Mouse (Mus musculus) layer of hippocampus, adult 9-10 months (tissue): ENCODE results near the gene Aup1.

Source experiments
- DNase-seq: peaks from one replicate; pipeline ENCODE4 v3.0.0; 2022; ENCODE audit warnings: low spot score

The Aup1 gene

DNA sequence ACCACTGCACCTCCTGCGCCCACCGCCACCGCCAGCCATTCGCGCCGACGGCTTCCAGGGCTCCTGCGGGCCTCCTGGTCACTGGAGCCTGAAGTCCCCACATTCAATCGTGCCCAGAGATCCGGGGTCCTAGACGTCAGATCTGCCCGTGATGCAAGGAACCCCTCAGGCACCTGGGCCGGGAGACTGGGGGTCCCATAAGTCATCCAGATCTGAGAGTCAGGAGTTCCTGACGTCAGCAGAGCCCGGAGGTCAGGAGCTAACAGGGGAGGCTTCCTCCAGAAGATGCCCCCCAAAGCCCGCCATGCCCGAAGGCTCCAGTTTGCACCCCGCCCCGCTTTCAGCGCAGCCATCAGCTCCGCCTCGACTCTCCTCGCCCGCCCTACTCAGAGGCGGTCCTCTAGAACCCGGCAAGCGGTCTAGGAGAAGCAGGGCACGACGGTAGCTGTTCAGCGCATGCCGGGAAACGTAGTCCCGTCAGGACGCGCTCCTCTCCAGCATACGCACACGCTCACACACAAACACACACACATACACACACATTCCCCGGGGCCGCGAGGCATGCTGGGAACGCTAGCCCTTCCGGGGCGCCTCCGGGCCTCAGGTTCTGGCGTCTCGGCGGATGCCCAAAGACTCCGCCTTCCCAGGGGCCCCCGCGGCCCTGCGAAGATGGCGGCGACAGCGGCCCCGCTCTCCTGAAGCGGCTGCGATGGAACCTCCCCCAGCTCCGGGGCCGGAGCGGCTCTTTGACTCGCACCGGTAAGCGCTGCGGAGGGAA lies at the start of gene Aup1:
Gene Aup1 (plus strand): TSS at position 448 of the 778 bp plus-strand sequence.
- DNase-seq = peak; percentile 93

DNA sequence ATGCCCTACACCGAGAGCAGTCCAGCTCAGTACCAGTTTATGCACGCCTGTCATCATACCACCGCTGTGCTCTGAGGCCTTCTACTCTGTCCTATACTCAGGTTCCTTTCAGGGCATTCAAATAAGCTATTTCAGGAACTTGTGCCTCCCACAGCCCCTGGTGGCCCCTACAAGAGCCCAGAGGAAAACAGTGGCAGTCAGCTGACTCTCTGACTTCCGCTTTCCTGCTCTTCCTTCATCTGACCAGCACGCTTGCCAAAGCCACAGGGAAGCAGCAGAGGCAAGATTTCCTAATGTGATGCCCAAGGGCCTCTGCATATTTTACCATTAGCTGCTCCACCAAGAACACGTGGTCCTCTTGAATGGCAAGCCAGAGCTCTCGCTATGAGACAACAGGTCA lies 49.4 kb upstream of the Aup1 start:
- DNase-seq = no peak

DNA sequence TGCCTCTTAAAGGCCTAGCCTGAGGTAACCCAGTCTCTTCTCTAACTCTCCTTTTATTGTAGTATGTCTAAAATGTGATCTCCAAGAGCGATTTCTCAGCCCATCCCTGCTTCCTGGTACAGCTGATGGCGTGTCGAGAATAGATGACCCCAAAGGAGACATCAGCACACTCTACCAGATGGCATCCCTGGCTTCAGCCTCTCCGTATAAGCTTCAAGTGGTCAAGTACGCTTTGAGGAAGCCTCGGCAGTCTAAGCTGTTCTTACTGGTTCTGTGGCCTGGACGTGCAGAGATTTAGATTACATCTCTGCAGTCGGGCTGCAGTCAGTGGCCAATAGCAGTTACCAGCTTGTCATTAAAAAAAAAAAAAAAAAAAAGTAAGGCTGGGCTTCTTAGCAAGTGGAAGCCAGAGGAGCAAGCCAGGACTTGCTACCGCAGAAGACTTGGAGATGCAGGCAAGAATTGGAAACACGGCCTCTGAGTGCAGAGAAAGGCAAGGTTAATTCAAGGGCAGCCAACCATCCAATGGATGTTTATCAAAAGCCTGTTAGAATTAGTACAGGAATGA lies 48.8 kb upstream of the Aup1 start:
- no peak for DNase-seq

DNA sequence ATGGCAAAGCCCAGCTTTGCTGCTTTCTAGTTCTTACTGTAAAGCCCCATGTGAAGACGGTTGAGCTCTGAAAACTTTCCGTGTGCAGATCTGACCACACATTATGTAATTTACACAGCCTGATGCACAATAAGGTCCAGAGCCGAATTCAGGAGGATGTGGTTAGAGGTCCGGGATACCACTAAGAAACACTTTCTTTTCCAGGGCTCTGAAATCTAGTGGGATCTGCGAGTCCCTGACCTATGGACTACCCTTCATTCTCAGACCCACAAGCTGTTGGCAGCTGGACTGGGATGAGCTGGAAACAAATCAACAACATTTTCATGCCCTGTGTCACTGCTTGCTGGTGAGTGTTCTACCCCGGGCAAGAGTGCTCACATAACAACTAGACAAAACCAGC lies 48.2 kb upstream of the Aup1 start:
- no peak for DNase-seq

DNA sequence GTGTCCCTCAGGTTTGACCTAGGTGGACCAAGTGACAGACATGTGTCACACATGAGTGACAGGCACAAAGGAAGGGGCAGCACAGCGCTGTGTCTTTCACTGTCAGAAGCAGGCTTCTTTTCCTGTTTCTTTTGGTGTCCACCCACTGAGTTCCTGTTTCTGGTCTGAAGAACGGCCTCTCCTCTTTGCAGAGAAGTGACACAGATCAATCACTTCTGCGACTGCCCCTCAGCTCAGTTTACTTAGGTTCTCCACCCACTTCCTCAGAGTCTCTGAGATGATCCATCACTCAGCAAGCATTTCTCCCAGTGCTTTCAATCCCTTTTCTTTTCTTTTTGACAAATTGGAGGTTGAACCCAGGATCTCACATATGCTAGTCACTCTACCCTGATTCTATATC lies 45.7 kb upstream of the Aup1 start:
- DNase-seq = no peak

DNA sequence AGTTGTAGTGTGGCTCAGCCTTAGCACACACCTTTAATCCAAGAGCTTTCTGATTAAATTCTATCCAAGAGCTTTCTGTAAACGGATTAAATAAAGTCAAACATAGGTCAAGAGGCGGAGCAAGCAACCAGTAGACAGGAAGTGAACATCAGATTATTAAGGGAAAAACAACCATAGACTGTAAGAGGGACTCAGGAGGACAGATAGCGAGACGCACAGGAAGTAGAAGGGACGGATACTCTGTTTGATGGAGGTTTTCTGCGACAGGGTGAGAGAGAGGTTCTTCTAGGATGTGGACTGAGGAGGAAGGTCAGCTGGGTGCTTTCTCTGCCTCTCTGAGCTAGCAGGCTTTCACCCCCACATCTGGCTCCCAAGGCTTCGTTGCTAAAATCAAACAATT lies 44.3 kb upstream of the Aup1 start:
- DNase-seq = no peak

DNA sequence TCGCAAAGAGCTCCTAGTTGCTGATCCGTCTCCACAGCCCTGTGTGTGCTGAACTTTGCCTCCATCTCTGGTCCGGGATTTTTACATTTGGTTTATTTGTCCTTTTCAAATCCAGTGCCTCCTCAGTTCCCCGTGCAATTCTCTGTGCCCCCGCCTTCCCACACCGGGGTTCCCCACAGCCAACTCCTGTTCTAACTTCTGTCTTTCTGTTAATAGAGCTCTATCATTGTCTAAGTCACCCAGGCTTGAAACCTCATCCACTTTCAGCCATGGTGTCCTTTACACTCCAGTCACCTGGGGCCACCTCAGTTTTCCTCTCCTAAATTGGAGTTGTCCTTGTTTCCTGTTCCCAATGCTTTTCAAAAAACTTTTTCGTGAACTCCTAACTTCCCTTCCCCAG lies 43.1 kb upstream of the Aup1 start:
- no peak for DNase-seq

DNA sequence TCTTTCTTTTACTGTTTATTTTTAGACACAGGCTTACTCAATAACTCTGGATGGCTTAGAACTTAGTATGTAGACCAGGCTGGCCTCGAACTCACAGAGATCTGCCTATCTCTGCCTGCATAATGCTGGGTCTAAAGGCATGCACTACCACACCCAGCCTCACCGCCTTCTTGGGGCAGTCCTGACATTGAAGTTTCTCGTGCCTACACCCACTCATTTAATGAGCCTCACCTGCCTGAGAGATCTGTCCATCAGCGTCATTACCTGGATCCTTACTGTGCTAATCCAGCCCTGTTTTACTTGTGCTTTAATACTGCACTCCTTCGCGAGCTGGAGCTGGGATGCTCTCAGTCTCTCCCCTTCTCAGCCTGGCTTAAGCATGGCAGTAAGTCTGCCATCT lies 42.6 kb upstream of the Aup1 start:
- no peak for DNase-seq

DNA sequence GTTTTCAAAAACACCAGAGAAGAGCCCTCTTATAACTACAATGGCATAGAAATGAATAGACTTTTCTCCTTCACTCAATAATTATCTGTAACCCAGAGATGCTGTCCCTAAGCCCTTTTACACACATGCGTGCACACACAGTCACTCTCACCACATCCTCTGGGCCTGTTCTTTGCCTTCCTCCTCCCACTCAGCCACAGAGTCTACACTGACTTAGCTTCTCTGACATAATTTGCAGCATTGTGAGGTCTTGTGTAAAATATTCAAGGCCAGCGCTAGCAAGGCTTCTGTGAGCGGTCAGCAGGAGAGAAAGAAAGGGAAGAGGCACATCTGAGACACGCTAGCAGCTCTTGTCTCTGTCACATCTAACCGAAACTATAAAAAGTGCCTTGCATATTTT lies 40.9 kb upstream of the Aup1 start:
- DNase-seq = no peak

DNA sequence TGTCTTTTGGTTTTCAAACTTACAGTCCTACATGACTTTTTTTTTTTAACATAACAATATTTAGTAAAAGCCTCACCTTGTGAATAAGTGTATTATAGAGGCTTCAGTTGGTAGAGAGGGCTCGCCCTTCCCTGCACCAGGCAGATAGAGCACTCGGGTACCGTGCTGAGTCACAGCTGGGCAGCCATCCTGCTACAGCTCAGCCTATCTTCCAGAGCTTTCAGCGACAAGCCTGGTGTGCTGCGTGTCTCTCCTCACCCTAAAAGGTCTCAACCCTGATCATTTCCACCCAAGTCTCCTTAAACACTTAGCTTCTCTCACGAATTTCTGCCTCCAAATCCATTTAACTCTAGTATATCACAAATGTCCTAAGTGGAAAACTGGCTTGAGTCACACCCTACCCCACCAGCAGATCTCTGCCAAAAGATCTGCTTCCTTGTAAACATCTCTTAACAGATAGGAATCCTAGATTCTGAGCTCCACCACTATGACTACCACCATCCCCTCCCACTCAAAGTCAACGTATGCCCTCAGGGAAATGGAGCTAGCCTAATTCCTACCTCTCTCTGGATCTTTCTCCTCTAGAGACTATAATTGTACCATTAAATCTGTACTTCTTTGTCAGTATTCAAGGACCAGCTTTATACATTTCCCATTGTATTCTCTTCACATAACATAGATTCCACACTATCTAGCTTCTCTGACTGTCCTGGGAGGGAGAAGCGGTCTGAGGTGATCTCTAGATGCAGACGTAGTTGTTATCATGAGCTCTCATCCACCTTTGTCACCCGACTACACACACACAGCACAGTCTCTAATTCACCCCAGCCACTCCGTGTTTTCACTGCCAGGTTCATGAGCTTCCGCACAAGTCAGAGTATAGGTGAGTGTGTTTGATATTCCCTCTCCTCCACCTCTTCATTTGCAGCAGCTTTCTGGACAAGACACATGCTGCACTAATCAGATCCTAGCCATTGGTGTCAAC lies 39.5 kb upstream of the Aup1 start:
- DNase-seq = no peak

DNA sequence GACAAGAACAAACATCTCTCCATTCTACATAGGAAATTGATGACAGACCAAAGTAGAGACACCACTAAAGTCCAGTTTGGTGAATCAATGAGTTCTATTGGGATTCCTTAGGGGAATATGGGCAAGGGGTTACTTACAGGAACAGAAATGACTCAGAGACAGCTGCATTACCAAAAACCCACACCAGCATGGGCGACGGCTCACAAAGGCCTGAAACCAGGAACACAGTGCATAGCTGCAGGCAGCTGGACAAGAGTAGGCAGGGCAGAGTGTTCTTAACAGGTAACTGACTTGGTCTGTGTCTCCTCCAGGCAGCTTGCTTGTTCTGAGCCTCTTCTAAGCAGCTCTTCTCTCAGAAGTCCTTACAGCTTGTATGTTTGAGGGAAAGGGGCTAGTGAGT lies 38.6 kb upstream of the Aup1 start:
- no peak for DNase-seq

DNA sequence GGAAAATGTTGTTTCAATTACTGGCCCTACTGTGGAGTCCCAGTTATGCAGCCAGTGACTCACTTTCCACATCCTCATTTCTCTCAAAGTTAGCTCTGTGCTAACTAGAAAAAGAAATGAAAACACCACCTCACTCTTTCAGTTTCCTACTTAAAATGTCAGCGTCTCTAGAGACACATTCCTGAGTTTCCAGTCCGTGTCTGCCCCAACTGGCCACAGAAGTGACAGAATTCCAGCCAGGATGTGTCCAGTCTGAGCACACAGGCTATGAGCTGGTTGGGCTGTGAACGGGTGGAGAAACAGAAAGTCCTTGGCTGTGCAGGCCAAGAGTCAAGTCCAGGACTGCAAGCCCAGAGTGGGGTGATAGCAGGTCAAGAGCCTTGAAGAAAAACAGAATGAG lies 37.1 kb upstream of the Aup1 start:
- DNase-seq = no peak

DNA sequence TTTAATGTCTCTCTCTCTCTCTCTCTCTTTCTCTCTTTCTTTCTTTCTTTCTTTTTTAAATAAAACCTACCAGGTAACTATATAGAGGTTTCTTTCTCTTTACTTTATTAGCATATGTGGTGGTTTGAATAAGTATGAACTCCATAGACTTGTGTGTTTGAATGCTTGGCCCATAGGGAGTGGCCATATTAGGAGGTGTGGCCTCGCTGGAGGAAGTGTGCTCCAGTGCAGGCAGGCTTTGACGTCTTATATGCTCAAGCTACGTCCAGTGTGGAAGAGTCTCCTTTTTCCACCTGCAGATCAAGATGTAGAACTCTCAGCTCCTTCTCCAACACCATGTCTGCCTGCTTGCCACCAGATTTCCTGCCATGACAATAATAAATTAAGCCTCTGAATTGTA lies 35.3 kb upstream of the Aup1 start:
- DNase-seq = no peak

DNA sequence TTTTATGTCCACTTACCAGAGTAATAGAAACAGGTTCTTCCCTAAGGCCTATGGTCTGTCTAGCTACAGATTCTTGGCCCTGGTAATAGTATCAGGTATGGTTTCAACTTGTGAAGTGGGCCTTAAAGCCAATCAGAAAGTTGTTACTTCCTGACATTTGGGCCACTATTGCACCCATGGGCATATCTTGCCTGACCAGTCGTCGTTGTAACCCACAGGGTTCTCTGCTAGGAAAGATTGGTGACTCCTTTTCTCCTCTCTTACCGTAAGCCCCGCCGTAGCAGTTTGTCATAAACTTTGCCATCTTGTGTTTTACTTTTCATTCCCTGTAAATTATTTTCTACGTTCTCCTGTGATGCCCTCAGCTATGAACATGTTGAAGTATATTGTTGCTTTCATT lies 34.2 kb upstream of the Aup1 start:
- no peak for DNase-seq

DNA sequence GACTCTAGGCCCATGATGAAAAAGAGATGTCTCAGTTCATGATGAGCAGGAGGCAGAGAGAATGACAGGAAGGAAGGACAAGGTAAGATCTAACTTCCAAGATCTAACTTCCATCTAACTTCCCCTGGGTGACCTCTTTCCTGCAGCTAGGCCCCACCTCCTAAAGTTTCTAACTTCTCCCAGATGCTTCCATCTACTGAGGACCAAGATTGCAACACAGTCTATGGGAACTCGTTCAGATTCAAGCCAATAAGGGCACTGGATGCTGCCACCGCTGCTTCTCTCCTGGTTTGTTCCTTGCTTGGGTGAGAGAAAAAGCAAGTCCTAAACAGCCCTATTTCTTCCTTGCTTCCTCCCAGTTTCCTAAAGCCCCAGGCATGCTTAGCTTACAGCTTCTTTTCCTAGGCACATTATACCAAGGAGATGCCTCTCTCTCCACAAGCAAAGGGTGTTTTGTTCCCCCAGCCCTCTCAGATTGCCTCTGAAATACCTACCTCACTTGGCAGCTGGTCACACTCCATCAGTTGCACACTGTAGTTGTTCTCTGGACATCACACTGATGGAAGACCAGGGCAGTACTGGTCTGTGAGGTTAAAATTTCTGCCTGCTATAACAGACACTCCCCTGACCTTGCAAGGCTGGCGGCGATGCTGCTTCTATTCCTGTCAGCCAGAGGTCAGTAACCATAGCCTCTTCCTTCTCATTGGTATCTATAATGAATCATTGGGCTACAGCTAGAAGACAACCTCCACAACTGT lies 33.3 kb upstream of the Aup1 start:
- DNase-seq = no peak

DNA sequence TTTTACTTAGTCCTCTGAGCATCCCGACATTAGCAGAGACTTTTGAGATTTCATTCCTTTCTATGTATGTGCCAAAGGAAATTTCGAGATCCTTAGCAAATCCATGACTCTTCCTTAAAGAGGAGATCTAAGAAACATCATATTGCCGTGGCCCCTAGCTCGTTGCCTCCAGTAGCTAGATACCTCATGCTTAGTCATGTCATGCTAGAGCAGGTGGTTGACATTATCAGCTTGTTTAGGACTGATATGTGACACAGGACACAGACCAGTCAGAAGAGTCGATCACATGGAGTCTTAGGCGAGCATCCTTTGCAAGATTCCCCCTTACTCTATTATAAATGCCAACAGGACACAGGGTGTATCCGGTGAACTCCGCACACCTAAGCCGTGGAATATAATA lies 31.3 kb upstream of the Aup1 start:
- DNase-seq = no peak

DNA sequence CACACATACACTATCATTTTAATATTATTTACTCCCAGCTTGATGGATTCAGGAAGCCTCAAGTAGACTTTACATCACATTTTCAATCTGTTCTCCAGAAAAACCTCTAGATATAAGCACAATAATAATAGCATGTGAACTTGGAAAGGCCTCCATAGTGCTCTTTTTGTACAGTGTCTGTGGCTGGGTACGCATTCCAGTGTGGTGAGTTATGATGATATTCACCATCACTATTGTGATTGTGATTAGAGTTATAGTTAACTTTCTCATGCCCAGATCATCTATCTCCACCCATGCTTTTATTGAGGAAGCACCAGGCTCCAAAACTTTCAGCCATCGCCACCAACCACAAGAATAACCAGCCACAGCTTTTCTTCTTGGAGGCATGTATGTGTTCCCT lies 30.5 kb upstream of the Aup1 start:
- DNase-seq = no peak

DNA sequence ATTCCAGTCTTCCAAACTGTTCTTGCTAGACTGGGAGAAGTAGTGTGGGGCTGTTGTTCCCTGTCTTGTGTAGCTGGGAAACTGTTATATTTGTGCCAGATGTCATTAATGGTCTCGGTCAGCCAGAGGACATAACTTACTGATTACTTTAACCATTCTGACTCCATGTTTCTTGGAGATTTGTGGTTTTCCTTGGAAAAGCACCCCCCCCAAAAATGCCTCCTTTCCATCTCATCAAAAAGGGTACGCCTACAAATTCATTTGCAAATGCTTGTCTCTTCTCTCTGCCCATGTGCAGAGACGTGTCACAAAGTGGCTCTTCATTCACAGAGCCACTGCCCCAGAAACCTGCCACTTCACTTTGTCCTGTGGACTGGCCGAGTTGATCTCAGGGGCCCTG lies 29.9 kb upstream of the Aup1 start:
- no peak for DNase-seq

DNA sequence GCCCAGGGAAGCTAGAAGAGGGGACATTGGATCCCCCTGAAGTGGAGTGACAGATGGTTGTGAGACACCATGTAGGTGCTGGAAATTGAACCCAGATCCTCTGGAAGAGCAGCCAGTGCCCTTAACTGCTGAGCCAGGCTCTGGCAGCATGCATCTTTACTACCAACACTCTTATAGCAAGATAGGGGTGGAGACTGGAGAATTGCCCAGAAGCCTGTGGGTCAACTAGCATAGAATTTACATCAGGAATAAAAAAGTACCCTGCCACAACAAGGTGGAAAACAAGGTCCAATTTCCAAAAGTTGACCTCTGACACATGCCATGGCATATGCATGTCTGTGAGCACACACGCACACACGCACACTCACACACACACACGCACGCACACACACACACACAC lies 29.1 kb upstream of the Aup1 start:
- DNase-seq = no peak

DNA sequence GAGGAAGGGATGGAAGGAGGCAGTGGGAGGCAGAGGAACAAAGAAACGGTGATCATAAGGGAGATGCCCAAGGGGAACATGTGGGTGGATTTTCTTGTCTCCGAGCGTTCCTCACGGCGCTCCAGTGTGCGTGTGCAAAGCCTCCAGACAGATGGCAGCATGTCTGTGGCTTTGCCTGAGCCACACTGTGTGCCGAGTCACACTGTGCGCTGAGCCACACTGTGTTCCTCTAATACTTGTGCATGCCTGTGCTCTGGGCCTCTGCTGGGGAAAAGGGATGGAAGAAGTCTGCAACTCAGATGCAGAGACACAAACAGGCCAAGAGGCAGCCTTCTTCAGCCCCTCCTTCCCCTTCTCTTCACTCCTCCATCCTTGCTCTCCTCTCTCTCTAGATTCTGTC lies 27.0 kb upstream of the Aup1 start:
- DNase-seq = no peak

DNA sequence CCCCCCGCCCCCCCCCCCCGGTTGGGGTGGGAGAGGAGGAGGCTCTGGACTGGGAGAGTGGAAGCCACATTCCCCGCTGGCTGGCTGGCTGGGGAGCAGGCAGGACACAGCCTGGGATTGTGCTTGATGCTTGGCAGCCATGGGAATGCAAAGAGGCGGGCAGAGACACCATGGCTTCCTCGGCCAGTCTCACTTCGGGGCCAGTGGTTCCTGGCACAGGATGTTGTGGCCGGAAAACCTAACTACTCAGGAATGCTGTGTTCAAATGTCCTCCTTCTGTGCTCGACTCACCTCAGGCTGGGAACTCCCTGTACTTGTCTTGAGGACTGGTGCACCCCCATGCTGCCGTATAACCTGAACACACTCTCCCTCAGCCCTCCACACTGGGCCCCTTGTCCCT lies 26.6 kb upstream of the Aup1 start:
- DNase-seq = no peak

DNA sequence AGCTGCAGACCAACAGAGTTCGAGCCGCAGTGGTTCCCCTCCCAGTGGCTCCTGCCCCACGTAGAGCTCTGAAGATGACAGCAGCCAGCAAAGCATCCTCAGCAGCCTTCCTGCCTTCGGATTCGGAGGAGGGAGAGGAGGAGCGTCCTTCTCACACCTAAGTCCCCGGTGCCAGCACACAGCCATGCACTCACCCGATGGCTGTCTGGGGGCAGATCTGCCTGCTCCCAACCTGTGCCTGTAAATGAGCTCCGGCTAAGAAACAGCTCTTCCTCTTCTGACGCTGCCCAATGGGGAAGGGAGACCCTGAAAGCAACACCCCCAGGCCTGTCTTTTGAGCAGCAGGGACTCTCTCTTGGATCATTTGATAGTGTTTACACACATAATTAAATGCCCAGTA lies 24.5 kb upstream of the Aup1 start:
- no peak for DNase-seq
